Mouse (Mus musculus) MEL (cell line): ENCODE measurements at regions not wholly inside any gene's neighbourhood (a gene's known extent, or its start where the extent isn't known, plus 50 kb on each side); places are given as distances from the start of the nearest gene placed in this dataset.

ENCODE experiments used
- CHD2 ChIP-seq: IDR thresholded peaks from 2 replicates; pipeline ENCODE4 v1.6.1; 2011; ENCODE audit warnings: low read length, improper control_type of control experiment
- CTCF ChIP-seq, 3 experiments: IDR thresholded peaks in 2 of 3; conservative IDR thresholded peaks in 1 of 3; 2 replicates each; pipeline ENCODE4 v1.5.1; 2011 to 2012; ENCODE audit warnings: low read length in 3 of 3, low read depth in 2 of 3, mild to moderate bottlenecking in 2 of 3, improper control_type of control experiment in 1 of 3, inconsistent platforms in 1 of 3, mixed read lengths in 1 of 3, moderate library complexity in 1 of 3; ENCODE audit not compliant: control insufficient read depth in 1 of 3, insufficient read depth in 1 of 3, poor library complexity in 1 of 3, severe bottlenecking in 1 of 3
- TCF12 ChIP-seq: IDR thresholded peaks from 2 replicates; pipeline ENCODE4 v1.6.1; 2014; ENCODE audit warnings: low read depth, mild to moderate bottlenecking, inconsistent platforms, low read length, improper control_type of control experiment, moderate library complexity
- UBTF ChIP-seq: IDR thresholded peaks from 2 replicates; pipeline ENCODE4 v1.6.1; 2012; ENCODE audit warnings: low read depth, mild to moderate bottlenecking, inconsistent platforms, low read length, improper control_type of control experiment, moderate library complexity, borderline replicate concordance; ENCODE audit not compliant: insufficient read depth

GRCm38 (mm10) chr4:131397161-131397560 lies 440.9 kb downstream of the Ptpru start:
- TF ChIP-seq CTCF (IDR thresholded peaks at IDR 0.05 in 2 of 3, conservative IDR thresholded peaks at IDR 0.05 in 1 of 3; ENCODE audit: control insufficient read depth in 1 of 3, insufficient read depth in 1 of 3, low read depth in 2 of 3, low read length in 3 of 3, poor library complexity in 1 of 3, severe bottlenecking in 1 of 3) (no peak), TCF12 (no peak), CHD2 (no peak), UBTF (no peak)
